Mouse (Mus musculus) thymus, adult 2 months (tissue): ENCODE data around the gene Tiam2.

Source experiments
- CTCF ChIP-seq: fragments of 200-500 bp; IDR thresholded peaks from 2 replicates; pipeline ENCODE4 v1.5.1; 2012; ENCODE audit warnings: mild to moderate bottlenecking, control low read depth, low read length, moderate library complexity, borderline replicate concordance; ENCODE audit not compliant: control insufficient read depth, poor library complexity, insufficient read depth; ENCODE audit errors: extremely low read depth
- POLR2A ChIP-seq: fragments of 200-500 bp; IDR thresholded peaks from 2 replicates; pipeline ENCODE4 v1.6.1; 2012; ENCODE audit warnings: mild to moderate bottlenecking, low read length, control low read depth, moderate library complexity; ENCODE audit not compliant: control insufficient read depth, poor library complexity, insufficient read depth; ENCODE audit errors: extremely low read depth

DNA sequence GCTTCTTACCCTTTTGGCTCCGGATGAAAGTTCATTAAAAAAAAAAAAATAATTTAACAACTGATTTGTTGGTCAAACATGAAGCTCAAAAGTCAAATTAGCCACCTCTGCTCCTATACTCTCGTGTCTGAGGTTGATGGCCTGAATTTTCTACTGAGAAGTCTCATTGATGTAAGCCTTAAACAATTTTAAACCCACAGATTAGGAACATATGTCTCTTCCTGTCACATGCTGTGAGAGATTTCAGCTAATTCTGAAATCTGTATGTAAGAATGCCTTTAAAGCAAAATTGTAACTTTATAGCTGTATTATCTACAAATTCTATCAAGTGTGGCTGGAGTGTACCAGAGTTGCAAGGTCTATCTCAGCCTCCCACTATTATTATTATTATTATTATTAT is 46.1 kb upstream of the Tiam2 start:
- TF ChIP-seq CTCF (no peak), POLR2A (no peak)
